Mouse (Mus musculus) adrenal gland, postnatal 36 days (tissue): Measurements from ENCODE around the gene Asprv1. TPM values are rescaled to one million over a fixed set of nuclear protein-coding genes. Genes with fewer than 3 reads are reported as not detected.

Experiments
- DNase-seq, 2 experiments: peaks; one replicate each; pipeline ENCODE4 v3.0.0; 2021; ENCODE audit warnings: mixed read lengths in 1 of 2
- long read RNA-seq, 2 experiments: library from polyadenylated mRNA; stranded (forward); transcript quantifications; one replicate each; pipeline ENCODE4 v2.0.0; 2021; ENCODE audit warnings: borderline sequencing depth in 2 of 2
- total RNA-seq, 2 experiments: library from RNA; stranded (reverse); gene quantifications; 2 replicates each; pipeline ENCODE4 v1.2.3; 2021

The Asprv1 gene
- under 1 TPM in 1 of 2 experiments, not detected in 1; 0.20 TPM for total RNA-seq
- long read RNA-seq, experiment 1: 0 reads
- long read RNA-seq, experiment 2: 0 reads

DNA sequence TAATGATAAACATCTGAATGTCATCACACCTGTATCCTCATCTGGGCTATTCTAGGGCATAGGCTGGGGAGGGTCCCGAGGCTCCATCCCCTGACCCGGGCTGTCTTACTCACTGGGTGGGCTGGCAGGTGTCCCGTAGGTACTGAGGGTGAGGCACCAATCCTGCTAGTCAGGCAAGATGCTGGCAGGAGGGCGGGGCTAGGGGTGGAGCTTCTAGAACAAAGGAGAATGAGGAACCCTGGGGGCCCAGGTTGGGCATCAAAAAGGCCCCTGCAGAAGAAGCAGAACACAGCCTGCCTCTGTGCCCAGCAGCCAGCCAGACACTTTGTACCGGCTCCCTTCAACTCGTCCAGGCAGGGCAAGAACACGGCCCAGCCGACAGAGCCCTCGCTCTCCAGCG is at the start of gene Asprv1:
Asprv1 (plus strand) TSS at position 219 of the 400 bp plus-strand sequence.
- no peak for DNase-seq

- peak; percentile 54 to 64 for DNase-seq
Measured at GRCm38 (mm10) chr6:86578396-86578795, 49.6 kb upstream of the Asprv1 start.

GRCm38 (mm10) chr6:86579066-86579784 is 48.7 kb upstream of the Asprv1 start:
- DNase-seq: peak; percentile 18 to 24

DNA sequence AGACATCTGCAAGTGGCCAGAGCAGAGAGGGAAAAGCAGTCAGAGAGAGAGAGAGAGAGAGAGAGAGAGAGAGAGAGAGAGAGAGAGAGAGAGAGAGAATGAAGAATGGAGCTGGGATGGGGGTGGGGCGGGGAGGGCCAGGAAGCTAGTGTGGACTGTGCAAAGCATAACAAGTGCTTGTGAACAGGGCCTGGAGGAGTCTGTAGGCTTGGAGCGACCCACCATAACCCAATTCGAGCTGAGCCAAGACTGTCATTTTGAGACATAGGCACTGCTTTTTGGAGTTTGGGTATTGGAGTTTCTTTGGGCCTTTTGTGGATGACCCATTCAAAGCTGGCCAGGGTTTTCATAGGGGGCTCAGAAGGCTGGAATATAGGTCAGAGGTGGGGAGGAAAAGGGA is 48.0 kb upstream of the Asprv1 start:
- DNase-seq: no peak

- no peak for DNase-seq
Measured at GRCm38 (mm10) chr6:86583141-86583540, 44.8 kb upstream of the Asprv1 start.

DNA sequence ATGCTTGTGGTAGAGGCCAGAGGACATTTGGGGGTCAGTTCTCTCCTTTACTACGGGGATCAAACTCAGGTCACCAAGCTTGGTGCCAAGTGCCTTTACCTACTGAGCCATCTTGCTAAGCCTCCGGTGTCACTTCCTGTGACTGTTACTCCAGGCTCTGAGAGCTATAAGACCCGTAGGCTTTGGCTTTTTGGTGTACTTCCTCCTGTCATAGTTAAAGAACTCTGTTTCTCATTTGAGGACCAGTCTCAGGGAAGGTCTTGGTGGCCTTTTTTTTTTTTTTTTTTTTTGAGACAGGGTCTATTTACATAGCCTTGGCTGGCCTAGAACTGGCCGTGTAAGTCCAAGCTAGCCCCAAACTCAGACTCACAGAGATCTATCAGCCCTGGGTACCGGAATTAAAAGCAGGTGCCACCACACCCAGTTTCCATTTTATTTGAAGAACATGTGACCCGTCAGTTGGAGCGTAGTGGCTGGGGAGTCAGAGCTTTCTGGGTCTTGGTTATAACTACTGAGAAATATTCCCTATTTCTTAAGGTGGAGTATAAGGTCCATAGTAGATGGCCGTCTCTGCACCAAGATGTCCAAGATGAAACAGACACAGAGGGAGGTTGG is 44.3 kb upstream of the Asprv1 start:
- DNase-seq: no peak

GRCm38 (mm10) chr6:86584296-86585015 is 43.5 kb upstream of the Asprv1 start:
- peak; percentile 68 to 71 for DNase-seq

GRCm38 (mm10) chr6:86585070-86585600 is 42.8 kb upstream of the Asprv1 start:
- DNase-seq: peak; percentile 93 to 95

- no peak for DNase-seq
Measured at GRCm38 (mm10) chr6:86586070-86586469, 41.9 kb upstream of the Asprv1 start.

DNA sequence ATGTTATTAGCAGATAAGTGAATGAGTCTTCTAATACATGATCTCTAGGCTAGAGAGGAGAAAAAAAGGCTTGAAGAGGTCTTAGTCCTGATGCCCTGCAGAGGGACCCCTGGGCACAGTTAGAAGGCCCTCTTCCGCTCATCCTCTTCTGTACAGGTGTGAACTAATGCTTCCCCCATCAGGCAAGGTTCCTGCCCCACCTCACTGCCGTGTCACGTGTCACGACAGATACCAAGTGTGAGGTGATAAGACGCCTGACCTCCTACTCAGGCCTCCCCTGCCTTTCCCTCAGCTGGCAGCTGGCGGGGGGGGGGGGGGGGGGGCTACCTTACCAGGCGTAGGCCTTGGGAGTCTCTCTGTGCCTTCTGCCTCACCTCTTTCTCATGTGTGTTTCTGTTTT is 39.5 kb upstream of the Asprv1 start:
- no peak for DNase-seq

DNA sequence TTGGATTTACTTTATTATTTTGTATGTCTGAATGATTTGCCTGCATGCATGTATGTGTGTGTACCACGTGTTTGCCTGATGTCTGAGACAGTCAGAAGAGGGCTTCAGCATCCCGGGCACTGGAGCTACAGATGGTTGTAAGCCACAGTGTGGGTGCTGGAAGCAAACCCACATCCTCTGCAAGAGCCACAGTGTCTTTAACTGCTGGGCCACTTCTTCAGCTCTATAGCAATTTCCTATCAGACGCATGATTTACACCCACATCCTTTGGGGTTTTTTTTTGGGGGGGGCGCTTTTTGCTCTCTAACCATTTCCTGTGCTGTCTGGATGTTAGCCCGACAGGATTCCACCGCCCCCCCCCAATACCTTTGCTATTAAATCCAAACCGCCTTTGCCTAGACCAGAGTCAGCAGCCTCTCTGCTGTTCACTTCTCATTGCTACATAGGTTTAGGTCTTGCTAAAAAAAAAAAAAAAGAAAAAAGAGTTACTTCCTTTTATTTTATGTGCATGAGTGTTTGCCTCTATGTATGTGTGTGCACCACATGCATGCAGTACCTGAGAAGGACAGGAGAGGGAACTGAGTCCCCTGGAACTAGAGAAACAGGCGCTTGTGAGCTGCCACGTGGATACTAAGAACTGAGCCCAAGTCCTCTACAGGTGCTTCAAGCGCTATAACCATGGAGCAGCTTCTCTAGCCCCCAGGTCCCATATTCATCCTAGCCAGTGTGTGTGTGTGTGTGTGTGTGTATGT is 34.6 kb upstream of the Asprv1 start:
- no peak for DNase-seq

DNA sequence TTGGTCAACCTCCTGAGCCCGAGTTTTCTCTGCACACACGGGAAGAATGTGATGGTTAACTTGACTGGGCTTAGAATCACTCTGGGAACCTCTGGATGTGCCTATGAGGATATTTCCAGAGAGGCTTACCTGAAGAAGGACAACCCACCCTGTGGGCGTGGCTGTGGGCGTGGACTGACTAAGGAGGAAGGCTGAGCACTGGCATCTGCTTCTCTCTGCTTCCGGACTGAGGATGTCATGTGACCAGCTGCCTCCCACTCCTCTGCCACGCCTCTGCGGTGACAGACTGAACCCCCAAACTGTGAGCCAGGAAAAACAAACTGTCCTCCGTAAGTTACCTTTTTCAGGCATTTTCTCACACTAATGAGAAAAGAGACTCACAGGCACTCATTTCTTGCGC is 33.3 kb upstream of the Asprv1 start:
- DNase-seq: peak; percentile 51 to 69

DNA sequence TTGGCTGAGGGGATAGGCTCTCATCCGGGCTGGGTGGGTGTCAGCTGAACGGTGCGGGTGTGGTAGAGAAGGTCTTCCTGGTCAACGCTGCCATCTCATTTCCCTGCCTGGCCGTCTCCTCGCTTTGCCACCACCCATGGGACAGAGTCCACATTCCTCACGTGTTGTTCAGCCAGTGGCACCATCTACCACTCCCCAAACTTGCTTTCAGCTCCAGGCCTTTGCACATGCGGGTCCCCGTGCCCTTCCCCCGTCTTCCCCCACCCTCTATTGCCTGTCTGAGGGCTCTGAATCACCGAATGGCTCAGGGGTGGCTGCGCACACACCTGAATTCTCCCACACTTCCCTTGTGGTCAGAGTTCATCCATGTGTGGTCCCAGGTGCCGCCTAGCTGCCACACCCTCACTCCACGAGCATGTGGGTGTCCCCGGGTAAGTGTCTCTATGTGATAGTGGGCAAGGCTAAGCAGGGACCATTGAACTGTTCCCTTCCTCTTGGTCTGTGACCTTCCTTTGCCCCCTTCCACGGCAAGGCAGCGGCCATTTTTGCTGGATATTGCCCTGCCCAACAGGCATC is 32.0 kb upstream of the Asprv1 start:
- no peak for DNase-seq

GRCm38 (mm10) chr6:86598742-86599193 is 29.2 kb upstream of the Asprv1 start:
- no peak for DNase-seq

GRCm38 (mm10) chr6:86599197-86599596 is 28.8 kb upstream of the Asprv1 start:
- DNase-seq: peak; percentile 87 to 91

DNA sequence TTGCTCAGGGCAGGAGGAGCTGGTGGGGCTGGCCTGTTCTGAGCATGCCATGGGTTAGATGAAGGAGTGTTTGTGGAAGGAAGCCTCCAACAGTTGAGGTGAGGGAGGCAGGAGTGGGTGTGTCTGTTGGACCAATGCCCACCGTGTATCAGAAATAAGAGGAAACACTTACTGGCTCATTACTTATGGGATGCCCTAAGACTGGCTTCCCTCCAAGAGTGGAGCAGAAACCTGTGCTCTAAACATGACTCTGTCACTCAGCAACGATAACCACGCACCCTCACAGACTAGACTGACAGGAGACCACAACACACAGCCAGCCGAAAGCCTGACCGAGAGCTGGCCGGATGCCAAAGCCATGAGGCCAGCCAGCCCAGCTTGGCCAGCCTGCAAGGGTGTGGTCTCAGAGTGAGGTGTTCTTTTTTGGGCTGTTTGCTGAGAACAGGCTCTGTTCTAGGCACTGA is 28.0 kb upstream of the Asprv1 start:
- DNase-seq: peak; percentile 72 to 80

DNA sequence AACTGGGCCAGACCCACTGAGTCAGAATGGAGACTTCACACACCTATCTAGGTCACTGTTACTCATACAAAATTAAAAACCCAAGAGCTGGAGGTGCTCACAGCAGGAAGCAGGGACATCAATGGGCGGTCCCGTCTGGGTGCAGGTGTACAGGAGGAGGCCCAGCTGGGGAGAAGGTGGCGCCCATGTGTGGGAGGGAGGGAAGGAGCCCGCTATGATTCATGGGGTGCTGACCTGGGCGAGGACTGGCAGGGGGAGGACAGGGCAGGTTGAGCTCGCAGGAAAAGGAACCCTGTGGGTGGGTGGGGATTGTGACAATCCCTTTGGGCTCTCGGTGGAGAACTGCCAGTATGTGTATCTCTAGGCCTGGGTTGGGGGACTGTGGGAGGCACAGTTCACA is 22.7 kb upstream of the Asprv1 start:
- no peak for DNase-seq

GRCm38 (mm10) chr6:86606289-86606688 is 21.7 kb upstream of the Asprv1 start:
- DNase-seq: no peak

DNA sequence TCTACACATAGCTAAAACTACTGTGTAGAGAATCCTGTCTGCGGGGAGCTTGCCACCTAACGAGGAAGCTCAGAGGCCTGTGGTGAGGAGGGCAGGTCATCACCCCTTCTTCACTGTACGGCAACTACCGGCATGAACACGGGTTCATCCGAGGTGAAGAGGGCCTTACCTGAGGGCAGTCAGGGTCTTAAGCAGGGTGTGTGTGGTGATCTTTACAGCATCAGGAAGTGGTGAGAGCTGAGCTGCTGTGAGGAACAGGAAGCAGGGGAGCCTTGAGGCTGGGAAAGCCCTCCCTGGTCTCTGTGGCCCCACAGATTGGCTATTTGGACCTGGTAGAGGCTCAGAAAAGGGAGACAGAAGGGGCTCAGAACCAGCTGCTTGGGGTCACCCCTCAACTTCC is 20.5 kb upstream of the Asprv1 start:
- no peak for DNase-seq

DNA sequence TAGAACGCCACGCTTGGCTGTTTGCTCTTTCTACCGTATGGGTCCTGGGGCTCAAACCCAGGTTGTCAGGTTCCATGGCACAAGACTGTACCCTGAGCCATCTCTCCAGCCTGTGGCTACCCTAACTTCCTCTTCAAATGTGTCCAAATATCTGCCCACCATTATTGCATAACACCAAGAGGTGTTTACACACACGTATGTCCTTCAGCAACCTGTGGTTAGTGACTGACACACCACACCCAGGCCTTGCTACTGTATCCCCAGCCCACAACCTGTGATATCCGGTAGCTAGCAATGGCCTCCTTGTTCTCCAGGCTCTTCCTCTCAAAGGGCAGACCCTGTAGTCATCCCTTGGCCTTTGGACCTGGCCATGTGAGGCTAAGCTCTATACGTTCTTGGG is 18.7 kb upstream of the Asprv1 start:
- DNase-seq: no peak

DNA sequence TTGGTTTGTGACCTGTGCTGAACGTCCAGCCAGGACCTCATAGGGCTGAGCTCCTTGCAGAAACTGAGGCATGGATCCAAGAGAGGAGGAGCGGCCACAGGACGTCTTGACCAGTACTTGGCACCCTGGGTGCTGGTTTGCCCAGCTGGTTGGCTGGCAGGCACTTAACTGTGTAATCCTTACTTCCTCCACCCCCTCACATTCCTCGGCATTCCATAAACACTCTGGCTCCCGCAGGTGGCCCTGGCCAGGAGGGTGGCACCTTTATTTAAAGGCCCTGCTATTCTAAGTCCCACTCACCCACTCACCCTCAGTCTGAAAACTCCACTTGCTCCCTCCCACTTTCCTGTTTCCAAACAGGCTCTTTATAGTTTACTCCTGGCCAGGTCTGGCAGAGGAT is 17.2 kb upstream of the Asprv1 start:
- peak in 1 of 2 experiments; percentile 33 for DNase-seq

DNA sequence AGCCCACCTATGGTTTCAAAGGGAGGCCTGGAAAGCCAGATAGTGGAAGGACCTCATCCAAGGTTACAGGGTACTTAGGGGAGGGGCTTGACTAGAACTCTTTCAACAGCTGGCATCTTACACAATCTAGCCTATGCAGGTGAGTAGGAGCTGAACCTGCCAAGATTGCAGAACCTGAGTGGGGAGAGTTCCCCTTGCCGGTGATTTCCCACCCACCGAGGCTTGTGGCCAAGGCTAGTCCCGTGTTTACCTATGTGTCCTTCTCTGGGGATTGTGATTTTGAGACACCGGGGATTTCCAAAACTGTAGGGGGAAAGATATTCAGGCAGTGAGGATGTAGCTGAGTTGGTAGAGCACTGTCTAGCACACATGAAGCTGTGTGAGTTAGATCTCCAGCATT is 12.7 kb upstream of the Asprv1 start:
- DNase-seq: no peak
